Mouse (Mus musculus) embryo, embryonic 11 days (tissue): ENCODE measurements around the gene Gm2007.
"Not testable (repeated sequence)": the region's sequence is repeated elsewhere in the genome, so short reads cannot be mapped to it uniquely, and the experiment has no call there.

Experiments
- DNase-seq: peaks from one replicate; pipeline ENCODE4 v3.0.0-alpha.2; 2015

Gene Gm2007

DNA sequence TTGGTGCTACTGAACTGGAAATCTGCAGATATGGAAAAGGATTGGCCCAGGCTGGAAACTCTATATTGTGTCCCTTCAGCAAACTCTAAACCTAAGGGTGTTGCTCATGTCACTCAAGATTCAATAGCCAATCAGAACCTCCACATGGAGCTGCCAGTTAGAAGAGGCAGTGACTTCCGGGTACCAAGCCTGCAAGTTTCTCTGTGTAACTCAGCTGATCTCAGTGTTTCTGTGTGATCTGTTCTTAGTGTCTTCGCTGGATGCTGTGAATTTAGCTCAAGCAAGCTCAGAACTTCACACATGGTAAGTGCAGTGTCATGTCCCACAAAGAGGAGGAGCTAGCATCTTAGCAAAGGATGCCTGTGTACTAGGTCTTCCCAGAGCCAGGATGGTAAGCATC is at the start of gene Gm2007:
TSS of gene Gm2007 (plus strand) at position 301 of the 400 bp plus-strand sequence.
- DNase-seq: not testable (repeated sequence)

DNA sequence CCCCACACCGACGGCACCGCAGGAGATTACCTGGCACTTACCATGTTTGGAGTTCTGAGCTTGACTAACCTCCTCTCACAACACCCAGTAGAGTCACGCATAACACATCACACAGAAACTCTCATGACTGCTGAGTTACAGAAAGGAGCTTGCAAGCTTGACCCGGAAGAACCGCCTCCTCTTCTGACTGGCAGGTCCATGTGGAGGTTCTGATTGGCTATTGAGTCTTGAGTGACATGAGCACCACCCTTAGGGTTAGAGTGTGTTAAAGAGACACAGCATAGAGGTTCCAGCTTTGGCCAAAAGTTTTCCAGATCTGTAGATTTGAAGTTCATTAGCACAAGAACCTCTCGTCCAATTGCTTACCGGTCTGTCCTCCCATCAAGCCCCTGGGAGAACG is 37.8 kb upstream of the Gm2007 start, which contains the start of gene Zfp969:
TSS of gene Zfp969 (minus strand) at position 101 of the 400 bp plus-strand sequence.
- DNase-seq: not testable (repeated sequence)

DNA sequence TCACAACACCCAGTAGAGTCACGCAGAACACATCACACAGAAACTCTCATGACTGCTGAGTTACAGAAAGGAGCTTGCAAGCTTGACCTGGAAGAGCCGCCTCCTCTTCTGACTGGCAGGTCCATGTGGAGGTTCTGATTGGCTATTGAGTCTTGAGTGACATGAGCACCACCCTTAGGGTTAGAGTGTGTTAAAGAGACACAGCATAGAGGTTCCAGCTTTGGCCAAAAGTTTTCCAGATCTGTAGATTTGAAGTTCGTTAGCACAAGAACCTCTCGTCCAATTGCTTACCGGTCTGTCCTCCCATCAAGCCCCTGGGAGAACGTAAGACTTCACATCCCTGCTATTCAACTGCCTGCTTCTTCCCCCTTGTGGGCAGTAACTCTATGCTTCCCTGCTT is 59.7 kb downstream of the Gm2007 start, which contains the start of gene Gm14288:
TSS of gene Gm14288 (minus strand) at position 101 of the 400 bp plus-strand sequence.
- not testable (repeated sequence) for DNase-seq
